Mouse (Mus musculus) midbrain, embryonic 11.5 days (tissue): ENCODE data around the gene Ly6g6c. TPM values are rescaled to one million over a fixed set of nuclear protein-coding genes. Genes with fewer than 3 reads are reported as not detected.
A peak's percentile ranks its signal among the peaks of the same experiment; 100 is the strongest.

Experiments
- ATAC-seq: fragments of 200-750 bp; cut with Nextera tagmentation; 2 replicates; pipeline ENCODE4 v1.8.0; 2017; ENCODE audit warnings: moderate TSS enrichment, moderate library complexity; ENCODE audit not compliant: low FRiP score
- DNase-seq: peaks from one replicate; pipeline ENCODE4 v3.0.0; 2015; ENCODE audit warnings: low spot score; ENCODE audit errors: missing footprints
- H3K27ac ChIP-seq: fragments of 300-500 bp; sonication (generic); 2 replicates; pipeline ENCODE4 v1.5.1; 2014; ENCODE audit warnings: low read depth, low read length
- H3K27me3 ChIP-seq: fragments of 300-500 bp; sonication (generic); 2 replicates; pipeline ENCODE4 v1.6.1; 2014; ENCODE audit warnings: mild to moderate bottlenecking, low read length, moderate library complexity, mixed read lengths; ENCODE audit not compliant: control insufficient read depth, insufficient read depth
- H3K36me3 ChIP-seq: fragments of 300-500 bp; sonication (generic); 2 replicates; pipeline ENCODE4 v1.6.1; 2014; ENCODE audit warnings: mild to moderate bottlenecking, low read length, moderate library complexity, mixed read lengths; ENCODE audit not compliant: control insufficient read depth, insufficient read depth
- H3K4me1 ChIP-seq: fragments of 300-500 bp; sonication (generic); 2 replicates; pipeline ENCODE4 v1.6.1; 2014; ENCODE audit warnings: low read length; ENCODE audit not compliant: control insufficient read depth, insufficient read depth
- H3K4me2 ChIP-seq: fragments of 300-500 bp; sonication (generic); 2 replicates; pipeline ENCODE4 v1.6.1; 2014; ENCODE audit warnings: mild to moderate bottlenecking, moderate library complexity
- H3K4me3 ChIP-seq: fragments of 300-500 bp; sonication (generic); 2 replicates; pipeline ENCODE4 v1.5.1; 2014; ENCODE audit warnings: low read depth, low read length
- H3K9ac ChIP-seq: fragments of 300-500 bp; sonication (generic); 2 replicates; pipeline ENCODE4 v1.6.1; 2014; ENCODE audit warnings: low read length
- H3K9me3 ChIP-seq: fragments of 300-500 bp; sonication (generic); 2 replicates; pipeline ENCODE4 v1.6.1; 2016; ENCODE audit warnings: low read length; ENCODE audit not compliant: control insufficient read depth
- WGBS: fragments of 180-500 bp; shearing (Covaris S2); extraction: QIAGEN DNeasy Blood & Tissue Kit; methylation state at CpG from one replicate; pipeline ENCODE4 v1.1.7; 2014; 5-methylcytosine and 5-hydroxymethylcytosine counted together
- polyA plus RNA-seq: library from polyadenylated mRNA; unstranded; fragments of >200 nt; fragmentation: Nextera tagmentation; extraction: Ambion mirVana; gene quantifications from 2 replicates; pipeline ENCODE4 v1.2.1, GENCODE M21; 2014

Gene Ly6g6c
- polyA plus RNA-seq, 1 experiment from 2014 or later = not detected

DNA sequence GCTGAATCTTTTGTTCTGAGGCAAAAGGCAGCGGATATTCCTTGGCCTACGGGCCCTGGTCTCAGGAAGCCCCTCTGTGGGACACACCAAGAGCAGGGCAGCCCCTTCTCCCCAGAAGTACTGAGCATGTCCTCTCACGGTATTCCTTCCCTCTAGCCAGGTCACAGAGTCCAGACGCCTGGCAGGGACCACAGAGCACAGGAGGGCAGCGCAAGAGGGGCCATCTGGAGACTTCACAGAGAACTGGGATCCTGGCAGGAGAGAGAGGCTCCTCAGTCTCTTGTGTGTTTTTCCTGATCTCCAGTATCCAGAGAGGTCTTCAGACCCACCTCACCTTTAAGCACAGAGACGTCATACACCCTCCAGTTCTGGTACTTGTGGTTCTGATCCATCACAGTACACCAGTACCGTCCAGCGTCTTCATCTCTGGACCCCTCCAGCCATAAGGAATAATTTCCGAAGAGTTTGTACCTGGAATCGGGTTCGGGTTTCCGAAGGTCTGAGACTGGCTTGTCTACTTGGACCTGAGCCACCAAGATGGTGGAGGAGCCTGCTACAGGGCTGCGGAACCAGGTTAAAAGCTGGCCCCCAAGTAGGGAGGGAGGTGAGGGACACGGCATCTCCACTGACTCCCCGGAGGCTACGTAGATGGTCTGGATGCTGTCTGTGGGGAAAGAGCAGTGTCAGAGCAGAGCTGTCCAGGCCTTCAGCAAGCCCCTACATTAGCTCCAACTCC, 17.8 kb downstream of the Ly6g6c start:
- ATAC-seq (no peak), DNase-seq (no peak)
- Histone ChIP-seq H3K4me1 (no peaks in the 10 kb centered on the region), H3K9ac (no peak overlapping the region), H3K27ac (no peak overlapping the region), H3K27me3 (no peaks in the 10 kb centered on the region), H3K9me3 (no peaks in the 10 kb centered on the region), H3K4me2 (no peak overlapping the region), H3K36me3 (no peaks in the 10 kb centered on the region), H3K4me3 (no peak overlapping the region)
- WGBS = 88% methylated on average over 16 of the region's 16 CpGs

DNA sequence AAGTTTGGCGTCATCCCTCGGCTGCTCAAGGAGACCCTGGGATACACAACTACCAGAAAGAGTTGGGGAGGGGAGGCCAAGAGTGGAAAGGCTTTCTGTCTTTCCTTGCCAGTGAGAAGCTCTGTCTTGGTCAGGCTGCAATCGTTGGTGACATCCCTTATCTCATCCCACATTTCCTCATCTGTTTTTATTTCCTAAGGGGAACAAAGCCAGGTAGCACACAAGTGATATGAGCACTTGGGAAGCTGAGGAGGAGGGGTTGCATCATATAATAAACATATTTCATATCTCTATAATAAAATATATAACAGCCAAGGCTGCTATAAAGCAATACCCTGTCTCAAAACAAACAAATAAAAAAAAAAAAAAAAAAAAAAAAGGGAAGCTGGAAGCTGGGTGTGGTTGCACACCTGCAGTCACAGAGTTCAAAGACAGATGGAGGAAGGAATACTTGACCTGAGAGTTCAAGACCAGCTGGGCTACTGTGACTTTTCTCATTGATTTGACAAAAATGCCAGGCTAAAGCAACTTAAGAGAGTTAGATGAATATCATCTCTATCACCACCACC, 18.8 kb downstream of the Ly6g6c start:
- Histone ChIP-seq H3K27me3 (no peaks in the 10 kb centered on the region), H3K4me1 (no peaks in the 10 kb centered on the region), H3K9me3 (no peaks in the 10 kb centered on the region), H3K27ac (no peak overlapping the region), H3K4me3 (no peak overlapping the region), H3K36me3 (no peaks in the 10 kb centered on the region), H3K4me2 (no peak overlapping the region), H3K9ac (no peak overlapping the region)
- no peak for DNase-seq
- 83% methylated on average over 3 of the region's 3 CpGs for WGBS
- ATAC-seq = no peak

DNA sequence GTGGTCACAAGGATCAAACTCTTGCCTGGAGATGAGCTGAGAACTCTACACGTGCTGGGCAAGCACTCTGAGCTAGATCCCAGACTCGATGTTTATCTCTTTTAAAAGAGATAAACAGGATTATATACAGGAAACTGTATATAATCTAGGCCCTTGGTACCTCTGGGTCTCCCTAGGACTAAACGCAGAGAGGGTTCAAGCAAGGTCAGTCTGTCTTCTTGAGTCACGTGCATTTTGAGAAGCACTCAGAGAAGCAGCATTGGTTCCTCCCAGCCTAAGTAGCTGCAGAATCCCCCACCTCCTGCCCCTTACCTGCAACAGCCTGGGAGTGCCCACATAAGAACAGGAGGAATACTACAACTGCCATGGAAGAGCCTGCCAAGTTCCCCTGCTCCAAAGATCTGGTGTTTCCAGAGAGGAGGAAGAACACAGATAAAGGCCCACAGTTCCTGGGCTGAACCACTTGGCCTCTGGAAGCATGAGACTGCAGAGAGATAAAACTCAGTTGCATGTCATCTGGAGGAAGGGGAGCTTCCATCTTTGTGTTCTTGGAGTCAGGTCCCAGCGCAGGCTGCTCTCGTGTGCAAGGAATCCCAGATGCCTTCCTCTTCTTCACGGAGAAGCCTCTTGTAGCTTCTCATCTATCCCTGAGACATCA, 20.1 kb downstream of the Ly6g6c start, which contains the start of gene Ly6g6f:
Gene Ly6g6f (minus strand): TSS at position 403 of the 658 bp plus-strand sequence.
- no peaks in the 10 kb centered on the region for H3K36me3 ChIP-seq
- no peak within 1 kb of the TSS for H3K9ac ChIP-seq
- WGBS = 81% methylated on average over 7 of the region's 7 CpGs
- no peak within 1 kb of the TSS for H3K4me2 ChIP-seq
- H3K4me1 ChIP-seq = peaks cover 5% of the 10 kb centered on the region
- no peak within 1 kb of the TSS for H3K27ac ChIP-seq
- no peak within 1 kb of the TSS for H3K4me3 ChIP-seq
- ATAC-seq (no peak), DNase-seq (no peak)
- H3K27me3 ChIP-seq = no peaks in the 10 kb centered on the region
- no peaks in the 10 kb centered on the region for H3K9me3 ChIP-seq

DNA sequence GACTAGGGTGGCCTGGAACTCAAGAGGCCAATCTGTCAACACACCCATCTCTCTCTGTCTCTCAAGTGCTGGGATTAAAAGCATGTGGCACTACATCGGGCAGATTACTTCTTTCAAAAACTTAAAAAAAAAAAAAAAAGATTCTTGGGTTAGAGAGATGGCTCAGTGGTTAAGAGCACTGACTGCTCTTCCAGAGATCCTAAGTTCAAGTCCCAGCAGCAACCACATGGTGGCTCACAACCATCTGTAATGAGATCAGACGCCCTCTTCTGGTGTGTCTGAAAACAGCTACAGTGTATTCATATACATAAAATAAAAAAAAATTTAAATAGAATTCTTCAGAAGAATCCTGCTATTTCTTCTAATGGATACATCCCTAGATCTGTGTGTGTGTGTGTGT, 23.0 kb downstream of the Ly6g6c start:
- no peaks in the 10 kb centered on the region for H3K36me3 ChIP-seq
- no peak overlapping the region for H3K27ac ChIP-seq
- no peak overlapping the region for H3K4me3 ChIP-seq
- no peaks in the 10 kb centered on the region for H3K27me3 ChIP-seq
- H3K9ac ChIP-seq = no peak overlapping the region
- no peaks in the 10 kb centered on the region for H3K9me3 ChIP-seq
- DNase-seq (no peak), ATAC-seq (no peak)
- 57% methylated on average over 2 of the region's 2 CpGs for WGBS
- H3K4me2 ChIP-seq = no peak overlapping the region
- peaks cover 5% of the 10 kb centered on the region for H3K4me1 ChIP-seq

DNA sequence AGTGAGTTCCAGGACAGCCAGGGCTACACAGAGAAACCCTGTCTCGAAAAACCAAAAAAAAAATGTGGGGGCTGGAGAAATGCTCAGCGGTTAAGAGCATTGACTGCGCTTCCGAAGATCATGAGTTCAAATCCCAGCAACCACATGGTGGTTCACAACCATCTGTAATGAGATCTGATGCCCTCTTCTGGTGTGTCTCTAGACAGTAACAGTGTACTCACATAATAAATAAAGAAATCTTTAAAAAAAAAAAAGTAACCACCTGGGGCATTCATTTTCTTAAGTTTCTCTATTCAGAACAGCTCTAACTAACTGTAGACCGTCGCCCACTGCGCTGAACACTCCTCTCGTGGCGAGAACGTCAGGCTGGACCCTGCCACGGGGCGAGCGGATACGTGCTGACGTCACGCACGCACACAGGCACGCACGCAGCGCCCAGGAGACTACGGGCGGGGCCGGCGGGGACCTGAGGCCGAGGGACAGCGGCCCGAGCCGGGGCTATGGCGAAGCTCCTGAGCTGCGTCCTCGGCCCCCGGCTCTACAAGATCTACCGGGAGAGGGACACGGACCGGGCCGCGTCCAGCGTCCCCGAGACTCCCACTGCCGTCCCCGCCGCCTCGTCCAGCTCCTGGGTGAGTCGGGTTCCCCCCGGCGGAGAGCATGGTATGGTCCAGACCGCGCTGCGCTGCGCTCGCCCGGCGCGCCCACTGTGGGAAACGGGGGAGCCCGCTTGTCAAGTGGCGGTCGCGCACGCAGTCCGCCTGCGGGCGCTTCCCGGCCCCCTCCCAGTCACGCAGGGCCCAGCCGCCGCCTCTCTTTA, 23.8 kb downstream of the Ly6g6c start, which contains the start of gene Abhd16a:
Gene Abhd16a (plus strand): TSS at position 439 of the 820 bp plus-strand sequence.
- Histone ChIP-seq H3K9ac (peak within 1 kb of the TSS; percentile 92), H3K4me3 (peak within 1 kb of the TSS; percentile 60), H3K9me3 (no peaks in the 10 kb centered on the region), H3K4me1 (peaks cover 5% of the 10 kb centered on the region), H3K4me2 (peak within 1 kb of the TSS; percentile 47), H3K36me3 (peaks cover 2% of the 10 kb centered on the region; the same call in 1 of the 2 replicates), H3K27me3 (no peaks in the 10 kb centered on the region), H3K27ac (peak within 1 kb of the TSS; percentile 94)
- DNase-seq = peak; percentile 99
- WGBS = 4% methylated on average over 65 of the region's 67 CpGs
- ATAC-seq = peak; percentile 98

DNA sequence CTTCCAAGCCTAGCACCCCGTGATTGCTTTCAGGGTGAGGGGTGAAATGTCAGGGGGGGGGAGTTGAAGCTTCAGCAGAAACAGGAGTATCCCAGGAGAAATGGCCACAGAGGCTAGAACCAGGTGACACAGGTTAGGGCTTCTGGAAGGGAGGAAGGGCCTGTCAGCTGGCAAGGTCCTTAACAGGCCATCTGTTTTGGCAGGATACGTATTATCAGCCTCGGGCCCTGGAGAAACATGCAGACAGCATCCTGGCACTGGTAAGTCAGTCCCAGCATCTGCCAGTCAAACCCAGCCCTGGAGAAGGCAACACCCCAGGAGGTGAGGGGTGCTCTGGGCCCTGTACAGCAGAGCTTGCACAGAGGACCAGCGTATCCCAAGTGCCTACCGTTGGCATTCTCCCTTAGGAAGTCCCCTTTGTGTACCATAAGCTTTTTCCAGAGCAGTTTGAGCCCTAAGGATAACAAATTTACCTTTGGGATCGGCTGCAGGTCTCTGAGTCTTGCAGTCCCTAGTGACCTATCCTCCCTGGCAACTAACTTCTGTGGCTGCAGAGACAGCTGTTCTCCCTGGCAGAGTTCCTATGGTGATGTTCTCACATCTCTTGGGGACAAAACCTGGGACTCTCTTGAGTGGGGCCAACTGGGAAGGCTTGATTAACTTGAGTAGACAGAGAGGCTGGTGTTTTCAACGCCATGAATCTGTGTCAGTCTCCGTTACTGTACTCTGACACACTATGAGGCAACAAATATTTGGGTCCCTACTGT, 25.2 kb downstream of the Ly6g6c start:
- Histone ChIP-seq H3K27ac (no peak overlapping the region), H3K9me3 (no peaks in the 10 kb centered on the region), H3K4me1 (peaks cover 5% of the 10 kb centered on the region), H3K9ac (peak overlapping the region; percentile 92; the same call in 1 of the 2 replicates), H3K4me3 (peak overlapping the region; percentile 60), H3K4me2 (peak overlapping the region; percentile 47), H3K36me3 (peaks cover 2% of the 10 kb centered on the region; the same call in 1 of the 2 replicates), H3K27me3 (no peaks in the 10 kb centered on the region)
- ATAC-seq (no peak), DNase-seq (no peak)
- WGBS = 82% methylated on average over 8 of the region's 8 CpGs

DNA sequence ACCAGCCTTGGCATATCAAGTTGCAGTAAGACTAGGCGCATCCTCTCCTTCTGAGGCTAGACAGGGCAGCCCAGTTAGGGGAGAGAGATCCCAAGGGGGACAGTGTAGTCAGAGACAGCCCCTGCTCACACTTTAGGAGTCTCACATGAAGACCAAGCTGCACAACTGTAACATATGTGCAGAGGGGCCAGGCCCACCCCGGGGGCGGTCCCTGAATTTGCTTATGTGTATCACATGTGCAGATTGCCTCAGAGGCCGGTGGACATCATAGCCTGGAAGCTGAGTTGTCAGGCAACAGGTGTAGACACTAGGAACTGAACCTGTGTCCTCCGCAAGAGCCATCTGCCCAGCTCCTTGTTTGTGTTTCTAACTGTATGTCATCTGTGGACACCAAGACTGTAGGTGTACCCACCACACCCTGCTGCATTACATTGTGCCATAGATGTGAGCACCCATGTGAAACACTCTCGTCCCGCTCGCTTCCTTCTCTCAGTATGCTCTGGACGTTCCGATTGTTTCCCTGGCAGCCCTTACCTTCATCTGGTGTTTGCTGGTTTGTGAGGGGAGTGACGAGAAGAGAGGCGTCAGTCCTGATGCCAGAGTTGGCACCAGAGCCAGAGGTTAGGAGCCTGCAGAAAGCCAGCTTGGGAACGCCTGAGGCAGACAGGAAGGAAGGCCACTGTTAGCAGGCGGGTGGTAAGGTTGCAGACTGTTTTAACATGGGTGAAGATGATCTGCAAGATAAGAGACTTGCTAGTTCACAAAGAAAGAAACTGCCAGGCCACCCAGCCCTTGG, 27.4 kb downstream of the Ly6g6c start:
- WGBS = 88% methylated on average over 14 of the region's 14 CpGs
- no peak overlapping the region for H3K9ac ChIP-seq

More for the DNA sequence above, 27.4 kb downstream of the Ly6g6c start:
- DNase-seq = no peak
- Histone ChIP-seq H3K4me1 (peaks cover 5% of the 10 kb centered on the region), H3K27ac (no peak overlapping the region), H3K4me2 (no peak overlapping the region), H3K27me3 (no peaks in the 10 kb centered on the region), H3K4me3 (no peak overlapping the region), H3K9me3 (no peaks in the 10 kb centered on the region), H3K36me3 (peaks cover 5% of the 10 kb centered on the region; the same call in 1 of the 2 replicates)
- ATAC-seq = no peak
